ENCODE assay signal across 8 mouse cellular contexts in genomic region chr9:75071029-75071705, GRCm38 (mm10). TPM values are rescaled to one million over a fixed set of nuclear protein-coding genes. Genes with fewer than 3 reads are reported as not detected.
DNase-seq lines count a peak whose midpoint lies in the region; ATAC-seq lines count a peak whose summit lies in the region.

No protein-coding gene starts in this region.

- peak; percentile 99 for ATAC-seq in intestine, embryonic 15.5 days

- H3K4me3 ChIP-seq in intestine, embryonic 15.5 days (replicated peaks) = peak overlapping the region; percentile 79
- H3K4me3 ChIP-seq in midbrain, embryonic 10.5 days = peak overlapping the region; percentile 89

- under 1% methylated on average over 67 of the region's 92 CpGs for WGBS in intestine, embryonic 15.5 days
- WGBS in midbrain, embryonic 10.5 days = under 1% methylated on average over 88 of the region's 92 CpGs

- intact Hi-C loops in gastrocnemius, postnatal 36 days (cut with DNase I) = no loop called here
- intact Hi-C loops in left cerebral cortex, postnatal 36 days (cut with DNase I) = loop anchor here (5.0 kb wide), 1 partner anchor 126 kb away; no protein-coding TSS in a partner anchor

- no peaks in the 10 kb centered on the region for H3K36me3 ChIP-seq in intestine, embryonic 15.5 days
- no peaks in the 10 kb centered on the region for H3K36me3 ChIP-seq in midbrain, embryonic 10.5 days

- peak overlapping the region; percentile 81 for H3K27ac ChIP-seq in intestine, embryonic 15.5 days
- H3K27ac ChIP-seq in midbrain, embryonic 10.5 days (replicated peaks) = peak overlapping the region; percentile 99

- H3K4me2 ChIP-seq in intestine, embryonic 15.5 days (replicated peaks) = peak overlapping the region; percentile 98

- 0 out of 2 replicates have a peak, but pooled peaks cover 4% of the 10 kb centered on the region for H3K27me3 ChIP-seq in intestine, embryonic 15.5 days (replicated peaks)
- peaks cover 7% of the 10 kb centered on the region for H3K27me3 ChIP-seq in midbrain, embryonic 10.5 days (ENCODE audit: low read depth, poor library complexity, severe bottlenecking)

- peak overlapping the region; percentile 79 for H3K9ac ChIP-seq in intestine, embryonic 15.5 days

- peaks cover 7% of the 10 kb centered on the region; the same call in 1 of the 2 replicates for H3K4me1 ChIP-seq in intestine, embryonic 15.5 days (replicated peaks)
- peaks cover 26% of the 10 kb centered on the region for H3K4me1 ChIP-seq in midbrain, embryonic 10.5 days

- H3K9me3 ChIP-seq in intestine, embryonic 15.5 days = no peaks in the 10 kb centered on the region
- H3K9me3 ChIP-seq in midbrain, embryonic 10.5 days (replicated peaks) = no peaks in the 10 kb centered on the region

- DNase-seq in adrenal gland, adult 2 months = peak; percentile 94
- DNase-seq in embryo, embryonic 11 days = peak; percentile 90
- peak; percentile 70 to 72 for DNase-seq in gastrocnemius, postnatal 36 days
- peak; percentile 82 to 86 for DNase-seq in left cerebral cortex, postnatal 36 days (ENCODE audit: low spot score in 2 of 2)
- DNase-seq in midbrain, embryonic 10.5 days (ENCODE audit: low spot score) = peak; percentile 88
- DNase-seq in right cerebral cortex, postnatal 36 days (ENCODE audit: low spot score in 2 of 2) = peak; percentile 68 to 70
- DNase-seq in urinary bladder, postnatal 4 days (ENCODE audit: low spot score in 2 of 2) = peak; percentile 77

RNA-seq across cellular contexts. Expression of gene Myo5a, which starts 0.4 kb away (rescaled TPM):
- 10 to 100 TPM; 45.4 to 45.6 TPM for total RNA-seq in adrenal gland, adult 2 months (2021)
- 3.7 and 3.8 TPM in 2 replicates for polyA plus RNA-seq in adrenal gland, adult 2 months (2012; rRNA removed)
- total RNA-seq in gastrocnemius, postnatal 36 days (2021) = 1 to 10 TPM; 9.2 to 9.9 TPM
- polyA plus RNA-seq in intestine, embryonic 15.5 days (2015; fragmentation: Nextera tagmentation; extraction: Ambion mirVana) = 7.6 and 7.9 TPM in 2 replicates
- 100 to 1,000 TPM; 297 to 304 TPM for total RNA-seq in left cerebral cortex, postnatal 36 days (2021)
- polyA plus RNA-seq in midbrain, embryonic 10.5 days (2016; fragmentation: Nextera tagmentation; extraction: Ambion mirVana) = 18.1 and 22.5 TPM in 2 replicates

RNA-seq across cellular contexts. Expression of gene Arpp19, which starts 33.8 kb away (rescaled TPM):
- total RNA-seq in adrenal gland, adult 2 months (2021) = 100 to 1,000 TPM; 301 to 321 TPM
- polyA plus RNA-seq in adrenal gland, adult 2 months (2012; rRNA removed) = 5.1 and 5.5 TPM in 2 replicates
- 100 to 1,000 TPM; 129 to 153 TPM for total RNA-seq in gastrocnemius, postnatal 36 days (2021)
- 267 and 317 TPM in 2 replicates for polyA plus RNA-seq in intestine, embryonic 15.5 days (2015; fragmentation: Nextera tagmentation; extraction: Ambion mirVana)
- total RNA-seq in left cerebral cortex, postnatal 36 days (2021) = 100 to 1,000 TPM; 457 to 503 TPM
- polyA plus RNA-seq in midbrain, embryonic 10.5 days (2016; fragmentation: Nextera tagmentation; extraction: Ambion mirVana) = 327 and 357 TPM in 2 replicates

Comparison
In these comparisons a context has a peak if more than half of its experiments do, and no peak if none do; other contexts are left out.
1. Peak in every context shown above with its lines: DNase-seq, ATAC-seq, H3K4me3 ChIP-seq and H3K27ac ChIP-seq.
2. RNA of gene Myo5a, which starts 0.4 kb away (total RNA-seq): 297 to 304 TPM in left cerebral cortex, postnatal 36 days; 45.4 to 45.6 TPM in adrenal gland, adult 2 months and 9.2 to 9.9 TPM in gastrocnemius, postnatal 36 days; every median in the first group is over 4 times any median in the second.